Mouse (Mus musculus) hindbrain, embryonic 13.5 days (tissue): Measurements from ENCODE around the gene Clstn2. TPM values are rescaled to one million over a fixed set of nuclear protein-coding genes. Genes with fewer than 3 reads are reported as not detected.

Source experiments
- ATAC-seq: fragments of 200-750 bp; cut with Nextera tagmentation; 2 replicates; pipeline ENCODE4 v1.8.0; 2017; ENCODE audit warnings: moderate TSS enrichment; ENCODE audit not compliant: low FRiP score
- H3K27ac ChIP-seq: fragments of 300-500 bp; sonication (generic); 2 replicates; pipeline ENCODE4 v1.5.1; 2015; ENCODE audit warnings: inconsistent platforms, mild to moderate bottlenecking, moderate library complexity
- H3K27me3 ChIP-seq: fragments of 300-500 bp; sonication (generic); 2 replicates; pipeline ENCODE4 v1.6.1; 2015; ENCODE audit warnings: mild to moderate bottlenecking, inconsistent platforms
- H3K36me3 ChIP-seq: fragments of 300-500 bp; sonication (generic); 2 replicates; pipeline ENCODE4 v1.6.1; 2015; ENCODE audit warnings: mild to moderate bottlenecking, inconsistent platforms
- H3K4me1 ChIP-seq: fragments of 300-500 bp; sonication (generic); replicated peaks from 2 replicates; pipeline ENCODE4 v1.6.1; 2015; ENCODE audit warnings: inconsistent platforms
- H3K4me2 ChIP-seq: fragments of 300-500 bp; sonication (generic); 2 replicates; pipeline ENCODE4 v1.6.1; 2015; ENCODE audit warnings: inconsistent platforms, mild to moderate bottlenecking, moderate library complexity
- H3K4me3 ChIP-seq: fragments of 300-500 bp; sonication (generic); 2 replicates; pipeline ENCODE4 v1.5.1; 2015; ENCODE audit warnings: mild to moderate bottlenecking, inconsistent platforms
- H3K9ac ChIP-seq: fragments of 300-500 bp; sonication (generic); 2 replicates; pipeline ENCODE4 v1.6.1; 2015; ENCODE audit warnings: mild to moderate bottlenecking, inconsistent platforms
- H3K9me3 ChIP-seq: fragments of 300-500 bp; sonication (generic); 2 replicates; pipeline ENCODE4 v1.6.1; 2016; ENCODE audit warnings: inconsistent platforms
- WGBS: fragments of 180-500 bp; shearing (Covaris S2); methylation state at CpG from one replicate; pipeline ENCODE4 v1.1.7; 2015; 5-methylcytosine and 5-hydroxymethylcytosine counted together
- polyA plus RNA-seq: library from polyadenylated mRNA; unstranded; fragments of >200 nt; fragmentation: Nextera tagmentation; extraction: Ambion mirVana; gene quantifications from 2 replicates; pipeline ENCODE4 v1.2.1, GENCODE M21; 2015

Gene Clstn2
- polyA plus RNA-seq, 1 experiment from 2014 or later = 11.9 TPM

DNA sequence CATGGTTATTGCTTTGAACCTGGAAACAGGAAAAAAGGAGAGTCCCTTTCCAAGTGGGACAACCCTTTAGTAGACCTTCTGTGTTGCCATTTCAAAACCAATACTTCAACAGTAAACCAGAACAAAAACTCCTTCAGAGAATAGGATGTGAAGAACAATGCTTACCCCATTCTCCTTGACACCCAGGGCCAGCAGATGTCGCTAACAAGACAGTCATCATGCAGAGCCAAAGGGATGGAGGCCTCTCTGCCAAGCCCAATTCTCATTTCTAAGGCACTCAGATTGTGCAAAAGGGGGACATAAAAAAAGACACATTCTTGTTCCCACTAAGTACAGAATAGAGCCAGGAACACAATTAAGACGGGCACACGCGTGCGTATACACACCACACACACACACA, 16.4 kb downstream of the Clstn2 start:
- no peak for ATAC-seq
- 67% methylated on average over 5 of the region's 5 CpGs for WGBS
- Histone ChIP-seq H3K27ac (no peak overlapping the region), H3K36me3 (no peaks in the 10 kb centered on the region), H3K9me3 (no peaks in the 10 kb centered on the region), H3K4me3 (no peak overlapping the region), H3K4me1 (no peaks in the 10 kb centered on the region), H3K4me2 (no peak overlapping the region), H3K27me3 (no peaks in the 10 kb centered on the region), H3K9ac (no peak overlapping the region)

DNA sequence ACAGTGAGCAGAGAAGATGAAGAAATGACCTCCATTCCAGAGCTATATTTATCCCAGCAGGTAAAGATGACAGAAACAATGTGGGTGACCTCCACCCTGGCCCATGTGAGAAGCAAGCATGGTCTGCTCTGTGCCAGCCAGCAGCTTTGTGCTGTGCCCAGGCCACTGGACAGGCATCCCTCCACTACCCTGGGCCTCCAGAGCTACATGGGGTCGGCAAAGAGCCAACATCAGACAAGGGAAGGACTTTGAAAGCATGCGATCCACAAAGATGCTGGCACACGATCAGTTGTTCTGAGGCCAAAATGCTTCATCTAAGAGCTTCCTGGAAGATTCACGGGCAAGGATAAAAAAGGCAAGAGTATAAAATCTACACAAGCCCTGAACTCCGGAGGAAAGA, 36.6 kb downstream of the Clstn2 start:
- ATAC-seq = no peak
- Histone ChIP-seq H3K27me3 (0 out of 2 replicates have a peak, but pooled peaks cover 2% of the 10 kb centered on the region), H3K9ac (no peak overlapping the region), H3K4me2 (no peak overlapping the region), H3K4me3 (no peak overlapping the region), H3K4me1 (peaks cover 14% of the 10 kb centered on the region), H3K27ac (no peak overlapping the region), H3K36me3 (no peaks in the 10 kb centered on the region), H3K9me3 (no peaks in the 10 kb centered on the region)
- 71% methylated on average over 5 of the region's 5 CpGs for WGBS

- Histone ChIP-seq H3K4me2 (no peak overlapping the region), H3K9me3 (no peaks in the 10 kb centered on the region), H3K27me3 (0 out of 2 replicates have a peak, but pooled peaks cover 2% of the 10 kb centered on the region), H3K4me1 (peaks cover 11% of the 10 kb centered on the region; the same call in 1 of the 2 replicates), H3K27ac (no peak overlapping the region), H3K9ac (no peak overlapping the region), H3K4me3 (no peak overlapping the region), H3K36me3 (no peaks in the 10 kb centered on the region)
- 56% methylated on average over 4 of the region's 4 CpGs for WGBS
- no peak for ATAC-seq
These were observed 37.3 kb downstream of the Clstn2 start for GRCm38 (mm10) chr9:97995723-97996122.

DNA sequence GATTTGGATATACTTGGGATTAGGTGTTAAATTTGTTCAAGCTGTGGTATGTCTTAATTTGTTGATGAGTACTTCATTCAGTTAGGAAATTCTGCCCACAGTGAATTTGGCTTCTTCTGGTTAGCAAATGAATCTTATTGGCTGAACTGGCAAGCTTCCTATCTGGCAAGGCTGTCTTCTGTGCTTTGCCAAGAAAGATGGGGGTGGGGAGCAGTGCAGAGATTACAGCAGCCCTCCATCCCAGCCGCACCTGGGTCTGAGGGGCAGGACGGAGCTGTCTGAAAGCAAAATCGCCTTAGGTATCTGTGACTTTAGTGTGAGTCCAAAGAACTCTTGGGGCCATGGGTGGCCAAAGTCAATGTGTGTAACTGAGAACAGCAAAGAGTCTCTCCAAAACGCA, 40.9 kb downstream of the Clstn2 start:
- no peaks in the 10 kb centered on the region for H3K9me3 ChIP-seq

DNA sequence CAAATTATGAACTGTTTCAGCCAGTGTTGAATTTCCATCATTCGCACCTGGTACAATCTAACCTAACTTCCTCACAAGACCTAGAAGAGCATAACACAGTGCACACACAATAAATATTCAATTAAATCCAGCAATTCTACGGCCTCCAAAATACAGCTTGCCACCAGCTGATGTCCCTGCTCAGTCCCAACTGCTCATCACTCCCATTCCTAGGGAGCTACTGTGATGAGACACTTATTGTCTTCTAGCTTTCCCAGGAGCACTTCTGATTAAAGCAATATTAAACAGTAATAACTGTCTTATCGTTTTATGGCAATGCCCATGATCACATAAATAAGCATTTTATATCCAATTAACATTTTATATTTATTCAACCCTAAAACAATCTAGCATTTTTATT, 55.6 kb downstream of the Clstn2 start:
- ATAC-seq = no peak
- H3K27me3 ChIP-seq = no peaks in the 10 kb centered on the region
- H3K4me2 ChIP-seq = no peak overlapping the region
- no peaks in the 10 kb centered on the region for H3K9me3 ChIP-seq
- H3K4me3 ChIP-seq = no peak overlapping the region
- H3K9ac ChIP-seq = no peak overlapping the region
- H3K36me3 ChIP-seq = no peaks in the 10 kb centered on the region
- H3K27ac ChIP-seq = no peak overlapping the region
- peaks cover 16% of the 10 kb centered on the region for H3K4me1 ChIP-seq
- 74% methylated on average over 3 of the region's 3 CpGs for WGBS

More for the DNA sequence above, 40.9 kb downstream of the Clstn2 start:
- 0 out of 2 replicates have a peak, but pooled peaks cover 2% of the 10 kb centered on the region for H3K27me3 ChIP-seq
- no peak overlapping the region for H3K9ac ChIP-seq
- no peak for ATAC-seq
- no peak overlapping the region for H3K4me2 ChIP-seq
- no peak overlapping the region for H3K27ac ChIP-seq
- no peak overlapping the region for H3K4me3 ChIP-seq
- 48% methylated on average over 4 of the region's 4 CpGs for WGBS
- no peaks in the 10 kb centered on the region for H3K36me3 ChIP-seq
- H3K4me1 ChIP-seq = peaks cover 11% of the 10 kb centered on the region; the same call in 1 of the 2 replicates

- 0 out of 2 replicates have a peak overlapping the region, but pooled peaks have one; percentile 25 for H3K27ac ChIP-seq
- 61% methylated on average over 13 of the region's 13 CpGs for WGBS
- no peaks in the 10 kb centered on the region for H3K36me3 ChIP-seq
- ATAC-seq = no peak; the same call in 1 of the 2 replicates
- H3K4me3 ChIP-seq = no peak overlapping the region
- H3K9me3 ChIP-seq = no peaks in the 10 kb centered on the region
- H3K27me3 ChIP-seq = no peaks in the 10 kb centered on the region
- no peak overlapping the region for H3K9ac ChIP-seq
- peaks cover 16% of the 10 kb centered on the region for H3K4me1 ChIP-seq
- H3K4me2 ChIP-seq = no peak overlapping the region
These were observed 58.1 kb downstream of the Clstn2 start for GRCm38 (mm10) chr9:97974801-97975347.

GRCm38 (mm10) chr9:97966691-97967090, 66.3 kb downstream of the Clstn2 start:
- Histone ChIP-seq H3K27me3 (no peaks in the 10 kb centered on the region), H3K27ac (no peak overlapping the region), H3K4me1 (peaks cover 9% of the 10 kb centered on the region; the same call in 1 of the 2 replicates), H3K9me3 (no peaks in the 10 kb centered on the region), H3K9ac (no peak overlapping the region; the same call in 1 of the 2 replicates), H3K36me3 (no peaks in the 10 kb centered on the region), H3K4me3 (no peak overlapping the region), H3K4me2 (no peak overlapping the region)
- peak; percentile 21; the same call in 1 of the 2 replicates for ATAC-seq
- WGBS = 79% methylated on average over 4 of the region's 4 CpGs

DNA sequence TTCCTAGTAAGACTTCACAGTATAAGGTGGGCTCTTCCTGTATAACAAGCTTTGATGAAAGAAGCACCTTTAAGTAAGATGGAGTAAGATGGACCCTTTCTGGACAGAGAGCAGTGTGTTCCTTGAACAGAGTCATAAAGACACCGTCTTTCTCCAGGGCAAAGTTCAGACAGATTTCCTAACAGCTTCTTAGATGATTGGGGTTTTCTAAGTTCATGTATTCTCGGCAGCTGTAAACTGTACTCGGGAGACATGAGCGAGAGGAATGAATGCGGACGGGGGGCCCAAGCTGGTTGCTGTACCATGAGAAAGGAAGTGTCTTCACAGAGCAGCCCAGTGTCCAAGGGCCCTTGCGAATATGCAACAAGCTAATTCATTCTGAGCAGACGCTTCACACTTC, 75.5 kb downstream of the Clstn2 start:
- H3K9me3 ChIP-seq = no peaks in the 10 kb centered on the region
- H3K36me3 ChIP-seq = no peaks in the 10 kb centered on the region
- H3K4me3 ChIP-seq = no peak overlapping the region
- H3K9ac ChIP-seq = no peak overlapping the region
- H3K27ac ChIP-seq = no peak overlapping the region
- no peak for ATAC-seq
- no peak overlapping the region for H3K4me2 ChIP-seq
- no peaks in the 10 kb centered on the region for H3K27me3 ChIP-seq
- peaks cover 13% of the 10 kb centered on the region for H3K4me1 ChIP-seq
- WGBS = 93% methylated on average over 8 of the region's 8 CpGs

- H3K9ac ChIP-seq = no peak overlapping the region
- 0 out of 2 replicates have a peak, but pooled peaks have one; percentile 24 for ATAC-seq
- H3K36me3 ChIP-seq = no peaks in the 10 kb centered on the region
- H3K4me1 ChIP-seq = peaks cover 13% of the 10 kb centered on the region
- H3K27me3 ChIP-seq = no peaks in the 10 kb centered on the region
- H3K4me3 ChIP-seq = no peak overlapping the region
- H3K4me2 ChIP-seq = no peak overlapping the region
- 67% methylated on average over 4 of the region's 4 CpGs for WGBS
- no peak overlapping the region for H3K27ac ChIP-seq
- H3K9me3 ChIP-seq = no peaks in the 10 kb centered on the region
These were observed 76.4 kb downstream of the Clstn2 start for GRCm38 (mm10) chr9:97956407-97957106.

- Histone ChIP-seq H3K4me1 (peaks cover 23% of the 10 kb centered on the region), H3K27ac (no peak overlapping the region), H3K36me3 (no peaks in the 10 kb centered on the region), H3K9me3 (no peaks in the 10 kb centered on the region), H3K9ac (no peak overlapping the region), H3K4me2 (no peak overlapping the region), H3K27me3 (no peaks in the 10 kb centered on the region), H3K4me3 (no peak overlapping the region)
- 90% methylated on average over 8 of the region's 8 CpGs for WGBS
- ATAC-seq = no peak
These were observed 79.1 kb downstream of the Clstn2 start for GRCm38 (mm10) chr9:97953746-97954359.

- no peaks in the 10 kb centered on the region for H3K9me3 ChIP-seq
- H3K27ac ChIP-seq = no peak overlapping the region
- H3K4me2 ChIP-seq = no peak overlapping the region
- H3K9ac ChIP-seq = no peak overlapping the region
- WGBS = 70% methylated on average over 6 of the region's 6 CpGs
- H3K36me3 ChIP-seq = no peaks in the 10 kb centered on the region
- 0 out of 2 replicates have a peak, but pooled peaks cover 13% of the 10 kb centered on the region for H3K4me1 ChIP-seq
- no peaks in the 10 kb centered on the region for H3K27me3 ChIP-seq
- no peak overlapping the region for H3K4me3 ChIP-seq
- ATAC-seq = no peak
These were observed 82.5 kb downstream of the Clstn2 start for GRCm38 (mm10) chr9:97950378-97951006.

- Histone ChIP-seq H3K9me3 (no peaks in the 10 kb centered on the region), H3K9ac (no peak overlapping the region), H3K27me3 (no peaks in the 10 kb centered on the region), H3K4me2 (no peak overlapping the region), H3K4me3 (no peak overlapping the region), H3K27ac (no peak overlapping the region), H3K36me3 (no peaks in the 10 kb centered on the region), H3K4me1 (0 out of 2 replicates have a peak, but pooled peaks cover 2% of the 10 kb centered on the region)
- WGBS = 75% methylated on average over 4 of the region's 4 CpGs
- no peak for ATAC-seq
These were observed 113.7 kb downstream of the Clstn2 start for GRCm38 (mm10) chr9:97919326-97919725.
